Mouse (Mus musculus) C2C12 (cell line): ENCODE data around the gene Clpp. TPM values are rescaled to one million over a fixed set of nuclear protein-coding genes. Genes with fewer than 3 reads are reported as not detected.

Experiments used
- H3K27me3 ChIP-seq: one replicate; pipeline ENCODE4 v1.6.1; 2011; ENCODE audit not compliant: control insufficient read depth, insufficient read depth, insufficient read length
- H3K36me3 ChIP-seq: one replicate; pipeline ENCODE4 v1.6.1; 2011; ENCODE audit not compliant: control insufficient read depth, insufficient read depth
- H3K4me3 ChIP-seq: one replicate; pipeline ENCODE4 v1.5.1; 2011; ENCODE audit warnings: mild to moderate bottlenecking, control low read depth; ENCODE audit not compliant: poor library complexity, insufficient read depth, severe bottlenecking
- H3K79me2 ChIP-seq: one replicate; pipeline ENCODE4 v1.6.1; 2011; ENCODE audit not compliant: control insufficient read depth, insufficient read depth
- H3K79me3 ChIP-seq: one replicate; pipeline ENCODE4 v1.6.1; 2011; ENCODE audit warnings: low read depth, control low read depth
- H3ac ChIP-seq: one replicate; pipeline ENCODE3; 2011; ENCODE audit warnings: low read depth; ENCODE audit not compliant: control insufficient read depth, insufficient read length
- CEBPB ChIP-seq: IDR thresholded peaks from one replicate; pipeline ENCODE4 v1.6.1; 2011; ENCODE audit warnings: low read depth, mild to moderate bottlenecking, control low read depth, moderate library complexity
- CTCF ChIP-seq: IDR thresholded peaks from one replicate; pipeline ENCODE4 v1.5.1; 2011; ENCODE audit not compliant: control insufficient read depth, insufficient read depth, insufficient read length
- FOSL1 ChIP-seq: IDR thresholded peaks from one replicate; pipeline ENCODE4 v1.8.0; 2011; ENCODE audit warnings: mild to moderate bottlenecking, low read length; ENCODE audit not compliant: poor library complexity, insufficient read depth, severe bottlenecking
- MAX ChIP-seq: IDR thresholded peaks from one replicate; pipeline ENCODE4 v1.6.1; 2011; ENCODE audit warnings: mild to moderate bottlenecking, control low read depth
- MYOD1 ChIP-seq: IDR thresholded peaks from one replicate; pipeline ENCODE4 v1.6.1; 2011; ENCODE audit warnings: low read depth; ENCODE audit not compliant: control insufficient read depth, insufficient read length
- MYOG ChIP-seq: IDR thresholded peaks from one replicate; pipeline ENCODE4 v1.6.1; 2011; ENCODE audit not compliant: control insufficient read depth, insufficient read length; ENCODE audit errors: extremely low read depth
- USF1 ChIP-seq: IDR thresholded peaks from one replicate; pipeline ENCODE4 v1.6.1; 2011; ENCODE audit warnings: low read depth, mild to moderate bottlenecking, control low read depth, moderate library complexity
- polyA plus RNA-seq: library from polyadenylated mRNA; unstranded; fragments of >200 nt; fragmentation: generic; extraction: Trizol; gene quantifications from one replicate; pipeline ENCODE4 v1.2.1, GENCODE M21; 2012; ENCODE audit warnings: missing spikeins

Clpp gene
- polyA plus RNA-seq, 1 experiment: 153 TPM

DNA sequence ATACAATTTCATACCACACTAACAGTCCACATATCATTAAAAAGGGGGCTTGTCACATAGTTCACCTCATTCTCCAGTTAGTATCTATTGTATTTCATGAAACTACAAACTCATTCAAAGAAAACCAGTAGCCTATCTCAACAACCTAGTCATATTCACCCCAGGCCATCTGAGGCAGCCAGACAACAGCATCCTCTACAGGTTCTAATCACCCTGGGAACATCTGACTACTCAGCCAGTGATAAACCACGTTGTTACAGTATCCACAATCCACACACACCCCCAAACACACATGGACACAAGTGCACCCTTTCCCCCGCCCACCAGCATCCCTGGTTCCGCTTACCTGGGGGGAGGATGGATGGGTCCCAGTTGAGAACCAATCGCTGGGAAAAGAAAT is 37.4 kb downstream of the Clpp start:
- no peaks in the 10 kb centered on the region for H3K27me3 ChIP-seq
- peaks cover 62% of the 10 kb centered on the region for H3K79me2 ChIP-seq
- H3K4me3 ChIP-seq: no peak overlapping the region
- TF ChIP-seq USF1: no peak
- TF ChIP-seq CTCF: no peak
- no peak for TF ChIP-seq FOSL1
- no peak for TF ChIP-seq MYOD1
- no peak overlapping the region for H3ac ChIP-seq
- H3K79me3 ChIP-seq: peaks cover 39% of the 10 kb centered on the region
- peaks cover 54% of the 10 kb centered on the region for H3K36me3 ChIP-seq

DNA sequence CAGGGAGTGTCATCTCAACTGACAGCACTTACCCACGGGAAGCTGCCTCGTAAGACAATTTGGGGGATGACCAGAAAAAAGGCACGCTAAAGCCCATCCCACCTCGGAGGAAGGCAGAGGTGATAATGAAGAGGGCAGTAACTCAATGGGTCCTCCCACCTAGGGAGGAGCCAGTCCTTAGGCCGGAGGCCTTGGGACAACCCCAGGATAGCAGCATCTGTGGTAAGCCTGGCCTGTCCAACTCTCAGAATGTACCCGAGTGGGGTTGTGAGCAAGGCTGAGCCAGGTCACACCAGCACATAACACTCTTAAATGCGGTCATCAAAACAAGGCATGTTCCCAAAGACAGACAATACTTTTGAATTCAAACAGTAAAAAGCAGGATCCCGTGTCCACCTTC is 39.6 kb downstream of the Clpp start:
- Histone ChIP-seq H3K79me2 (peaks cover 62% of the 10 kb centered on the region), H3K79me3 (peaks cover 39% of the 10 kb centered on the region), H3K27me3 (no peaks in the 10 kb centered on the region), H3ac (peak overlapping the region; percentile 93), H3K36me3 (peaks cover 37% of the 10 kb centered on the region), H3K4me3 (peak overlapping the region; percentile 93)
- no peak for TF ChIP-seq CTCF
- no peak for TF ChIP-seq MAX
- TF ChIP-seq FOSL1: no peak
- TF ChIP-seq USF1: no peak
- TF ChIP-seq MYOD1: no peak
- no peak for TF ChIP-seq CEBPB
- no peak for TF ChIP-seq MYOG

DNA sequence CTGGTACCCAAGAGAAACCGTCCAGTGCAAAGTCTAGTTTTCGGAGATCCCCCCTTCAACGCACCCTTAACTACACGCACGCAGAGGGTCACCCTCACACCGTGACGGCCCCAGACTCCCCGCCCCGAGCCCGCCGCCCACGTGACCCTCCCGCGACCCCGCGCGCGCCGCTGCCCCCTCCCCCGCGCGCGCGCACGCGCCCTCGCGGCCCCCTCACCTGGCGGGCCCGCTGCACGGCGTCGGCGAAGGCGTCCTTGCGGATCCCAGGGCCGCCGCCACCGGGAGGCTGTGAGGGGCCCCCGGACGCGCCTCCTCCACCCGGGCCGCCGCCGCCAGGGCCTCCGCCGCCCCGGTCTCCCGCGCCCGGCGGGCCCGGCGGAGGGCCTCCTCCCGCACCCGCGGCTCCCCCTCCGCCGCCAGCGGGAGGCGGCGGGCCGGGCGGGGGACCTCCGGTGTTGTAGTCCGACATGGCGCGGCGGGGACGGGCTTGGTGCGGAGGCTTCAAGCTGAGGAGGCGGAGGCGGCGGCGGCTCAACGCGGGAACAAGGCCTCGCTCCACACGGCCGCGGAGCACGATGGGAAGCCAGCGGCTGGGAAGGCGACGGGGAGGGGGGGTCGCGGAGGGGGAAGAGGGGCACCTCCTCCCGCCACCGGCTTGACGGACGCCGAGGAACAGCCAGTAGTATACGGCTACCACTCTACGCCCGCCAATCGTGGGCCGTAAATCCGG is 41.0 kb downstream of the Clpp start, which contains the start of gene Khsrp:
Gene Khsrp (minus strand): TSS at position 592 of the 730 bp plus-strand sequence.
- TF ChIP-seq MAX (no peak), USF1 (peak; percentile 64)
- H3K79me3 ChIP-seq: peaks cover 39% of the 10 kb centered on the region
- peaks cover 23% of the 10 kb centered on the region for H3K36me3 ChIP-seq
- H3K27me3 ChIP-seq: no peaks in the 10 kb centered on the region
- peak within 1 kb of the TSS; percentile 93 for H3K4me3 ChIP-seq
- peak within 1 kb of the TSS; percentile 93 for H3ac ChIP-seq
- peaks cover 52% of the 10 kb centered on the region for H3K79me2 ChIP-seq

DNA sequence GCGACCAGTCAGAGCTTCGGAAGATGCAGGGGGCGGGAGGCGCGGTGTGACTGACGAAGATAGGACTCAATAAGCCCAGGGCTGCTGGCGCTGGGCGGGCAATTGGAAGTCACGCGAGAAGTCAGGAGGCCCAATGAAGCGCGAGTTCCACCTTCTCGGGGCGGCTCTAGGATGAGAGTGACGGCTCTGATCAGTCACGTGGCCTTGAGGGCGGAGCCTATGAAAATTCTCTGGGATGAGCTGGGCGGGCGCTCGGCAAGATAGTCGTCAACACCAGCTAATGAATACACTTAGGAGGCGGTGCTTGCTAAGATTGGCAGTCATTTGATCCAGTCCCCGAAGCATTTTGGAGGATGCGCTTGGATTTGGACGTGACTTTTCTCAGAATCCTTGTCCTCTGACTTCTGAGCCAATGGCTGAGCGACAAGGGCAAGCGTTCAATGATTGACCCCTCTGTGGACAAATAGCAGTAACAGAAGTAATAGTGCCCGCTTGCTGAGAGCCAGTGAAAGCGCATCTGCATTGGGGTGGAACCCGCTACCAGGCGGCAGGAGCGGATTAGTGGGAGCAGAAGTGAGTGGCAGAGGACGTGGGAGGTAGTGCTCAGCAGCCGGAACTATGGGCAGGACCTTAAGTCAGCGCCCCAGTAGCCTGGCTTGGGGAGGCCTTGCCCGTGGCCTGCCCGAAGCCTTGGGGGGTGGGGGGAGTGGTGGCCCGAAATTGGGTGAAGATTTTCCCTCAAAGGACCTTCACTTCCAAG is 41.7 kb downstream of the Clpp start:
- peaks cover 39% of the 10 kb centered on the region for H3K79me3 ChIP-seq
- peaks cover 2% of the 10 kb centered on the region for H3K27me3 ChIP-seq
- peak overlapping the region; percentile 29 for H3K4me3 ChIP-seq
- peaks cover 16% of the 10 kb centered on the region for H3K36me3 ChIP-seq
- peak; percentile 31 for TF ChIP-seq MAX
- no peak for TF ChIP-seq FOSL1
- TF ChIP-seq USF1: peak; percentile 99
- peak overlapping the region; percentile 10 for H3ac ChIP-seq
- H3K79me2 ChIP-seq: peaks cover 45% of the 10 kb centered on the region

DNA sequence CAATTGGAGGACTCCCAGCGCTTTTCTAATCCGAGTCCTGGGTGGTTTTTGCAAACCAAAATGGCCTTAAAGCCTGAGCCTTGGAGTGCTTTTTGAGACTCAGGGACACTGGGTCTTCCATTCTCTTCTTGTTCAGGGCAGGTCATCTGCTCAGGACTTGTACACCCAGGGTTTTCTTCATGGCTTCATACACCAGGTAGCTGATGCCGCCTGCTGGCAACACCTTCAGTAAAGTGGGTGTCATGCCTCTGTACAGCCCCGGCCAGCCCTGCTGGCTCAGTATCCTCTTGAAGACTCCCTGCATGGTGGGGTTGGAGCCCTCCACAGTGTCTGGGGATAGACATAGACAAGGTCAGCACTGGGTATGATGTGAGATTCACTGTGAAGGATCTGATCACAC is 42.7 kb downstream of the Clpp start:
- no peak for TF ChIP-seq CEBPB
- TF ChIP-seq FOSL1: no peak
- no peak for TF ChIP-seq MAX
- no peak for TF ChIP-seq MYOG
- TF ChIP-seq USF1: no peak
- TF ChIP-seq MYOD1: no peak
- no peak for TF ChIP-seq CTCF
- Histone ChIP-seq H3K36me3 (peaks cover 5% of the 10 kb centered on the region), H3K4me3 (no peak overlapping the region), H3ac (no peak overlapping the region), H3K79me3 (peaks cover 29% of the 10 kb centered on the region), H3K79me2 (peaks cover 34% of the 10 kb centered on the region), H3K27me3 (peaks cover 5% of the 10 kb centered on the region)

DNA sequence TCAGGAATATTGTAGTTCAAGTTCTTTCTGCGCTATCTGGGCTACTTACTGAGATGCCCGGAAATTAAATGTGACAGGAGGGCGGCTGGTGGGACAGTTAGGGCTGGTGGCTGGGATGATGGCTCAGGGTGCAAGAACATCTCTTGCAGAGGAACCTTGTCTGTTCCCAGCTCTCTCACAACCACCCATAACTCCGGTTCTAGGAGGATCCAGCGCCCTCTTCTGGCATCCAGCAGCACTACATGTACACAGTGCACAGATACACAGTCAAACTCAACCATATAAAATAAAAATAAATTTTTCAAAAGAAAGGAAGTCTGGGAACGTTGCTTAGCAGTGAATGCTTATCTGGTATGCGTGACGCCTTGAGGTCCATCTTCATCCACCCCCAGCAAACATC is 48.9 kb downstream of the Clpp start:
- H3ac ChIP-seq: no peak overlapping the region
- no peak overlapping the region for H3K4me3 ChIP-seq
- H3K36me3 ChIP-seq: no peaks in the 10 kb centered on the region
- H3K79me2 ChIP-seq: no peaks in the 10 kb centered on the region
- H3K27me3 ChIP-seq: peaks cover 26% of the 10 kb centered on the region
- TF ChIP-seq MYOD1 (no peak), MAX (no peak), CEBPB (no peak), FOSL1 (no peak), CTCF (no peak)
- H3K79me3 ChIP-seq: no peaks in the 10 kb centered on the region
